ENCODE assay signal across 19 mouse cellular contexts in the genomic region with DNA sequence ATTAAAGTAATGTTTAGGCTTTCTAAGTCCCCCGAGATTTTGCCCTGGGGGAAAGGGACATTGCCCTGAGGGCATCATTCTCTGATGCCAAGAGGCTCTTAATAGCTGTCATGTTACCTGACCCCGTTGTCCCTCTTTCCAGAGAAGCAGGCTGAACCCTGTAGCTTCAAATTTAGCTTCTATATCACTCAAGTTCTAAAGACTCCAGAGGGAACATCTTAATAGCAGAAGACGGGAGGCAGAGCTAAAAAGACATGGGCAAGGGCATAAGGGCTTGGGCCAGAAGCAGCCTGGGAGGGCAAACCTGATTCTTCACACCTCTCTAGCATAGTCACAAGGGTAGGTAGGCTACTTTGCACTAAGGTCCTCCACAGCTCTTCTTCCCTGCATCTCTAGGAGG. TPM values are rescaled to one million over a fixed set of nuclear protein-coding genes. Genes with fewer than 3 reads are reported as not detected.
"Had no signal": no experiment of that assay in that cellular context is flagged by ENCODE, and none has a peak within 500 bp of the region (broad histone marks: within the 10 kb centered on the region; RNA-seq: fewer than 3 reads in every experiment).

No protein-coding gene starts in this region.

- H3K4me2 ChIP-seq: limb, embryonic 15.5 days; liver, embryonic 12.5 days; lung, embryonic 14.5 days; midbrain, embryonic 15.5 days had no signal

- DNase-seq: kidney, postnatal 10 days; kidney, postnatal 4 days; left cerebral cortex, postnatal 4 days; lung, embryonic 14.5 days; lung, postnatal 10 days; lung, postnatal 4 days; right cerebral cortex, adult 18-20 months; right cerebral cortex, postnatal 25 days; thymus, postnatal 36 days had no signal

- ATAC-seq: liver, embryonic 12.5 days; midbrain, embryonic 15.5 days had no signal

- H3K36me3 ChIP-seq: limb, embryonic 15.5 days; liver, embryonic 12.5 days; midbrain, embryonic 10.5 days; midbrain, embryonic 15.5 days had no signal

- H3K9me3 ChIP-seq: limb, embryonic 15.5 days; liver, embryonic 12.5 days; midbrain, embryonic 10.5 days; midbrain, embryonic 15.5 days had no signal

- H3K27ac ChIP-seq: layer of hippocampus, adult 2 months; limb, embryonic 15.5 days; liver, embryonic 12.5 days; midbrain, embryonic 10.5 days; midbrain, embryonic 15.5 days had no signal

- H3K9ac ChIP-seq: limb, embryonic 15.5 days; liver, embryonic 12.5 days; lung, embryonic 14.5 days; midbrain, embryonic 15.5 days had no signal

- H3K4me3 ChIP-seq: layer of hippocampus, adult 2 months; limb, embryonic 15.5 days; liver, embryonic 12.5 days had no signal

RNA-seq across cellular contexts. Expression of a gene that starts 9.6 kb away (rescaled TPM):
- total RNA-seq: layer of hippocampus, adult 2 months; layer of hippocampus, postnatal 14 days; left cerebral cortex, adult 18-20 months; left cerebral cortex, postnatal 10 days; left cerebral cortex, postnatal 4 days; megakaryocyte, adult 5-6 weeks had no signal
- polyA plus RNA-seq: liver, embryonic 16.5 days; lung, embryonic 14.5 days had no signal
